Mouse (Mus musculus): ENCODE measurements around the gene Acot13. TPM values are rescaled to one million over a fixed set of nuclear protein-coding genes. Genes with fewer than 3 reads are reported as not detected.
"Not testable (repeated sequence)": the region's sequence is repeated elsewhere in the genome, so short reads cannot be mapped to it uniquely, and the experiment has no call there.

Acot13 gene
- total RNA-seq, 2 experiments from 2014 or later: 125 to 155 TPM

DNA sequence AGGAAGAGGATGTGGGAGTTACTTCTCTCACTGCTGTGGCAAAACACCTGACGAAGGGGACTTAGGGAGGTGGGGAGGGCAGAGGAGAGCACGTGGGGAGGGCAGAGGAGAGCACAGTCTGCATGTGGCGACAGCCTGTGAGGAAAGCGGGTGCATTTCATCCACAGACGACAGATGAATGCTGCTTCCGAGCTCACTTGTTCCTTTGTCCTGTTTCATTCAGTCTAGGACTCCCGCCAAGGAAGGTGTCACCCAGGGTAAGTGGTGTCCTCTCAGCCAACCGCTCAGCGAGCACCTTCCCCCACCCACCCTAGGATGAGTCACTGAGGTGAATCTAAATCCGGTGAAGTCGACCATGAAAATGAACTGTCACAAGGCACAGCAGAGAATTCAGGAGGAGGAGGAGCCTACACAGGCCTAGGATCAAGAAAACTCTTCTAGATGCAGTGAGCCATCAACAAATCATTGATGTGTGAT lies 45.3 kb downstream of the Acot13 start:
- DNase-seq: peak; percentile 21

GRCm38 (mm10) chr13:24781916-24782315 lies 49.4 kb downstream of the Acot13 start:
- DNase-seq: peak; percentile 67

GRCm38 (mm10) chr13:24778706-24779380 lies 52.5 kb downstream of the Acot13 start:
- no peak for DNase-seq

DNA sequence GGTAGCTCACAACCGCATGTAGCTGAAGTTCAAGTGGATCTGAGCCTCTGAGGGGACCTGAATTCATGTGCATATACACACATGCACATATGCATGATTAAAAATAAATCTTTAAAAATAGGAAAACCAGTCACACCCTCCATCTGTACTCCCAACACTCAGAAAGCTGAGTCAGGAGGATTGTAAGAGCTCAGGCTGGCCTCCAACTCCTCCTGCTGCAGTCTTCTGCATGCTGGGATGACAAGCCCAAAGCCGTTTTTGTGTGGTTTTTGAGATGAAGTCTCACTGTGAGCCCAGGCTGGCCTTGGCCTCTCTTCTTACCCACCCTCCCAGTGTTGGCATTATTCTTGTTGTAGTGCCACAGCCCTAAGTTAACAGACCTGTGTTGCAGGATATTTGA lies 53.3 kb downstream of the Acot13 start:
- no peak for DNase-seq

GRCm38 (mm10) chr13:24776146-24776844 lies 55.0 kb downstream of the Acot13 start:
- DNase-seq: peak; percentile 61

GRCm38 (mm10) chr13:24771482-24771881 lies 59.9 kb downstream of the Acot13 start:
- not testable (repeated sequence) for DNase-seq

Other genes starting within 250 kb of the Acot13 start
- gene Ripor2, start 249.4 kb downstream of the Acot13 start, total RNA-seq (2021): 10 to 100 TPM in 1 of 2 experiments, 1 to 10 TPM in 1; 7.5 to 10.9 TPM
- gene Armh2, start 90.3 kb downstream of the Acot13 start, total RNA-seq (2021): not detected
- 10 to 100 TPM; 19.9 to 31.3 TPM for gene Gmnn, start 69.6 kb downstream of the Acot13 start, total RNA-seq (2021)
- 100 to 1,000 TPM; 149 to 152 TPM for gene BC005537, start 29.9 kb downstream of the Acot13 start, total RNA-seq (2021)
- 10 to 100 TPM; 23.1 to 31.6 TPM for gene Tdp2, start 139 bp upstream of the Acot13 start, total RNA-seq (2021)
- 1 to 10 TPM; 1.2 to 1.4 TPM for gene D130043K22Rik, start 13.6 kb upstream of the Acot13 start, total RNA-seq (2021)
- gene Aldh5a1, start 106.1 kb upstream of the Acot13 start, total RNA-seq (2021): 10 to 100 TPM; 16.6 to 19.7 TPM
- 10 to 100 TPM in 1 of 2 experiments, 1 to 10 TPM in 1; 7.2 to 14.2 TPM for gene Gpld1, start 111.6 kb upstream of the Acot13 start, total RNA-seq (2021)
- gene Mrs2, start 188.8 kb upstream of the Acot13 start, total RNA-seq (2021): 10 to 100 TPM; 45.6 to 73.5 TPM
- gene Dcdc2a, start 224.5 kb upstream of the Acot13 start, total RNA-seq (2021): under 1 TPM; 0.58 to 0.99 TPM